Mouse (Mus musculus) limb, embryonic 14.5 days (tissue): Measurements from ENCODE around the gene Traf6. TPM values are rescaled to one million over a fixed set of nuclear protein-coding genes. Genes with fewer than 3 reads are reported as not detected.
A peak's percentile ranks its signal among the peaks of the same experiment; 100 is the strongest.

Experiments used
- ATAC-seq: fragments of 200-750 bp; cut with Nextera tagmentation; 2 replicates; pipeline ENCODE4 v1.8.0; 2017; ENCODE audit warnings: low read depth, moderate number of reproducible peaks, moderate TSS enrichment; ENCODE audit not compliant: low FRiP score
- DNase-seq: peaks from one replicate; pipeline ENCODE4 v3.0.0-alpha.2; 2015; ENCODE audit warnings: low spot score
- H3K27ac ChIP-seq: fragments of 300-500 bp; sonication (generic); replicated peaks from 2 replicates; pipeline ENCODE4 v1.5.1; 2014; ENCODE audit warnings: low read depth, mild to moderate bottlenecking, low read length, moderate library complexity, mixed read lengths
- H3K27me3 ChIP-seq: fragments of 300-500 bp; sonication (generic); 2 replicates; pipeline ENCODE4 v1.6.1; 2014; ENCODE audit warnings: low read length, mixed read lengths; ENCODE audit not compliant: control insufficient read depth, insufficient read depth
- H3K36me3 ChIP-seq: fragments of 300-500 bp; sonication (generic); 2 replicates; pipeline ENCODE4 v1.6.1; 2014; ENCODE audit warnings: mild to moderate bottlenecking, low read length, moderate library complexity, mixed read lengths; ENCODE audit not compliant: control insufficient read depth, insufficient read depth
- H3K4me1 ChIP-seq: fragments of 300-500 bp; sonication (generic); 2 replicates; pipeline ENCODE4 v1.6.1; 2014; ENCODE audit warnings: antibody characterized with exemption, low read length, mixed read lengths; ENCODE audit not compliant: control insufficient read depth, insufficient read depth
- H3K4me2 ChIP-seq: fragments of 300-500 bp; sonication (generic); replicated peaks from 2 replicates; pipeline ENCODE4 v1.6.1; 2014; ENCODE audit warnings: low read depth, mild to moderate bottlenecking, low read length, moderate library complexity; ENCODE audit not compliant: severe bottlenecking
- H3K4me3 ChIP-seq: fragments of 300-500 bp; sonication (generic); replicated peaks from 2 replicates; pipeline ENCODE4 v1.5.1; 2014; ENCODE audit warnings: low read length
- H3K9ac ChIP-seq: fragments of 300-500 bp; sonication (generic); 2 replicates; pipeline ENCODE4 v1.6.1; 2014; ENCODE audit warnings: mild to moderate bottlenecking, low read depth, low read length, moderate library complexity; ENCODE audit not compliant: severe bottlenecking
- H3K9me3 ChIP-seq: fragments of 300-500 bp; sonication (generic); 2 replicates; pipeline ENCODE4 v1.6.1; 2016; ENCODE audit warnings: low read length; ENCODE audit not compliant: control insufficient read depth
- POLR2A ChIP-seq: fragments of 200-500 bp; IDR thresholded peaks from 2 replicates; pipeline ENCODE4 v1.8.0; 2012; ENCODE audit warnings: inconsistent platforms, mild to moderate bottlenecking, moderate library complexity, borderline replicate concordance; ENCODE audit not compliant: insufficient read depth, insufficient read length; ENCODE audit errors: extremely low read depth
- WGBS: fragments of 180-500 bp; shearing (Covaris S2); extraction: QIAGEN DNeasy Blood & Tissue Kit; methylation state at CpG from one replicate; pipeline ENCODE4 v1.1.7; 2014; 5-methylcytosine and 5-hydroxymethylcytosine counted together
- polyA plus RNA-seq, 2 experiments: library from polyadenylated mRNA; depleted of rRNA in 1 of 2; stranded (reverse) in 1 of 2; unstranded in 1 of 2; fragments of >200 nt; fragmentation: Nextera tagmentation in 1 of 2; extraction: Ambion mirVana in 1 of 2; gene quantifications; 2 replicates each; pipeline versions ENCODE4 v1.2.1 to v1.2.3; 2012 to 2014

The Traf6 gene
- polyA plus RNA-seq, 2 experiments = 13.2 to 13.8 TPM

- no peaks in the 10 kb centered on the region for H3K9me3 ChIP-seq
- H3K27ac ChIP-seq = no peak overlapping the region
- H3K27me3 ChIP-seq = no peaks in the 10 kb centered on the region
- ATAC-seq = no peak
- H3K4me3 ChIP-seq = no peak overlapping the region
- H3K4me1 ChIP-seq = no peaks in the 10 kb centered on the region
- no peak for DNase-seq
- WGBS = 89% methylated on average over 13 of the region's 13 CpGs
- no peak for TF ChIP-seq POLR2A
- H3K9ac ChIP-seq = no peak overlapping the region
- H3K4me2 ChIP-seq = no peak overlapping the region
- peaks cover 15% of the 10 kb centered on the region; the same call in 1 of the 2 replicates for H3K36me3 ChIP-seq
These were observed 38.9 kb downstream of the Traf6 start for GRCm38 (mm10) chr2:101717162-101717561.

- no peak overlapping the region for H3K9ac ChIP-seq
- DNase-seq (no peak), ATAC-seq (no peak)
- WGBS = 77% methylated on average over 4 of the region's 4 CpGs
- H3K27me3 ChIP-seq = no peaks in the 10 kb centered on the region
- H3K27ac ChIP-seq = no peak overlapping the region
- H3K9me3 ChIP-seq = no peaks in the 10 kb centered on the region
- no peak for TF ChIP-seq POLR2A
- no peak overlapping the region for H3K4me3 ChIP-seq
- 0 out of 2 replicates have a peak, but pooled peaks cover 4% of the 10 kb centered on the region for H3K36me3 ChIP-seq
- no peak overlapping the region for H3K4me2 ChIP-seq
- peaks cover 4% of the 10 kb centered on the region; the same call in 1 of the 2 replicates for H3K4me1 ChIP-seq
These were observed 43.6 kb downstream of the Traf6 start for GRCm38 (mm10) chr2:101721835-101722234.

GRCm38 (mm10) chr2:101722370-101723332, 44.4 kb downstream of the Traf6 start:
- Histone ChIP-seq H3K4me1 (peaks cover 4% of the 10 kb centered on the region; the same call in 1 of the 2 replicates), H3K9me3 (no peaks in the 10 kb centered on the region), H3K9ac (no peak overlapping the region), H3K4me3 (no peak overlapping the region), H3K27ac (peak overlapping the region; percentile 11; the same call in 1 of the 2 replicates), H3K27me3 (no peaks in the 10 kb centered on the region), H3K36me3 (0 out of 2 replicates have a peak, but pooled peaks cover 3% of the 10 kb centered on the region), H3K4me2 (no peak overlapping the region)
- WGBS = 49% methylated on average over 8 of the region's 8 CpGs
- peak; percentile 52 for ATAC-seq
- DNase-seq = peak; percentile 26
- TF ChIP-seq POLR2A = no peak

- Histone ChIP-seq H3K4me2 (no peak overlapping the region), H3K9me3 (no peaks in the 10 kb centered on the region), H3K4me1 (peaks cover 4% of the 10 kb centered on the region; the same call in 1 of the 2 replicates), H3K36me3 (peaks cover 10% of the 10 kb centered on the region; the same call in 1 of the 2 replicates), H3K27ac (no peak overlapping the region), H3K4me3 (no peak overlapping the region), H3K9ac (no peak overlapping the region), H3K27me3 (no peaks in the 10 kb centered on the region)
- 77% methylated on average over 10 of the region's 10 CpGs for WGBS
- ATAC-seq (no peak), DNase-seq (no peak)
- TF ChIP-seq POLR2A = no peak
These were observed 45.2 kb downstream of the Traf6 start for GRCm38 (mm10) chr2:101723333-101723881.

- TF ChIP-seq POLR2A = no peak
- Histone ChIP-seq H3K9ac (no peak overlapping the region), H3K4me3 (no peak overlapping the region), H3K4me2 (no peak overlapping the region), H3K4me1 (peaks cover 3% of the 10 kb centered on the region), H3K27me3 (no peaks in the 10 kb centered on the region), H3K9me3 (no peaks in the 10 kb centered on the region), H3K27ac (no peak overlapping the region), H3K36me3 (peaks cover 23% of the 10 kb centered on the region)
- no peak for ATAC-seq
- DNase-seq = no peak
These were observed 49.6 kb downstream of the Traf6 start for GRCm38 (mm10) chr2:101727787-101728186.
